Mouse (Mus musculus) megakaryocyte, embryonic 14.5 days (primary cell): ENCODE data around the gene Itgax.

Experiments
- FLI1 ChIP-seq: IDR thresholded peaks from 2 replicates; pipeline ENCODE4 v1.6.1; 2012; ENCODE audit warnings: low read length, inconsistent platforms, mixed read lengths
- GATA1 ChIP-seq: IDR thresholded peaks from 3 replicates; pipeline ENCODE4 v1.6.1; 2012; ENCODE audit warnings: mixed read lengths, low read length, inconsistent platforms, borderline replicate concordance

- TF ChIP-seq GATA1 (no peak), FLI1 (no peak)
Observed at GRCm38 (mm10) chr7:128139611-128140010, 10.3 kb downstream of the Itgax start.
